Mouse (Mus musculus) ES-E14 (cell line): ENCODE data around the gene Gipc3.

ENCODE experiments used
- CHD2 ChIP-seq: IDR thresholded peaks from 2 replicates; pipeline ENCODE4 v1.6.1; 2014; ENCODE audit warnings: mild to moderate bottlenecking, low read depth, low read length, inconsistent platforms
- ZC3H11A ChIP-seq: IDR thresholded peaks from 2 replicates; pipeline ENCODE4 v1.6.1; 2012; ENCODE audit warnings: low read depth, mild to moderate bottlenecking, inconsistent platforms, low read length, borderline replicate concordance
- ZNF384 ChIP-seq: IDR thresholded peaks from 2 replicates; pipeline ENCODE4 v1.6.1; 2012; ENCODE audit warnings: low read depth, low read length, inconsistent platforms

DNA sequence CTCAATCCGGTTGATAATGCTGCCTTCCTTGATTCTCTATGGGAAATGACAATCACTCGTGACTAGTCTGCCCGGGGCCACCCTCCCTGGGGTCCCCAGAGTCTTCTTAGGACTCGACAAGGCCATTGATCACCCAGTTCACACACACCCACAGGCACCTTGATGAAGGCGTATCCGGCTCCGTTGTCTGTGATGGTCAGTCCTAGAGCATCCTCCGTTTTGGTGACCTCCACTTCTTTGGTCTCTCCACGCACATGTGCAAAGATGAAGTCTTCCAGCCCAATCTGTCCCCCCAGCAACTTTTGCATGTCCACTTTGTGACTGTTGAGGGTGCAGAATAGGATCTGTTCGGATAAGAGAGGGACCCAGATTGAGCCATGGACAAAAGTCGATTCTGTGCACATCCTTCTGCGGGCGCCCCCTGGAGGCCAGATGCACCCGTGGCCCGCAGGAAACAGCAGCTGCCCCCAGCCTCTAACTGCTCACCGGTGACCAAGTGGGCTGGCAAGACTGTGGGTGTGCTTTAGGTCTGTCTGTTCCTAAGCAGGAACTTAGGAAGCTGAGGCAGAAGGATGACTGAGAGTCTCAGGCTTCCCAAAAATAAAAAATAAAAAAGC lies 1.6 kb downstream of the Gipc3 start:
- TF ChIP-seq ZNF384, result no peak
- no peak for TF ChIP-seq ZC3H11A
- no peak for TF ChIP-seq CHD2
